In the genomic region with DNA sequence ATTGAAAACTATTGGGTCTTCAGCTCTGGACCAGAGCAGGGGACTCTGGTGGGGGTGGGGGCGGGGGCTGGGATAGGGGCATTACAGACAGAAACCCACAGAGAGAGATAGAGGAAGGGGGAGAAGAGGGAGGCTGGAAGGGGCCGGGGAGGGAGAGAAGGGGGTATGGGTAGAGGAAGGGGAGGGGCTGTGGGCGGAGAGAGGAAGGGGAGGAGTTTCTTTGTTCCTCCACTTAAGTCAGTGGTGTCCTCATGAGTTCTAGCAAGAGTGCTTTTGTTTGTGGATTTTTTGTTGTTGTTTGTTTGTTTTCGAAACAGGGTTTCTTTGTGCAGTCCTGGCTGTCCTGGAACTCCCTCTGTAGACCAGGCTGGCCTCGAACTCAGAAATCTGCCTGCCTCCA, we compare ENCODE assay signal across 8 mouse cellular contexts. TPM values are rescaled to one million over a fixed set of nuclear protein-coding genes. Genes with fewer than 3 reads are reported as not detected.
DNase-seq lines count a peak whose midpoint lies in the region; ATAC-seq and TF ChIP-seq lines count a peak whose summit lies in the region.

No protein-coding gene starts in this region.

- no peaks in the 10 kb centered on the region; the same call in 1 of the 2 replicates for H3K4me1 ChIP-seq in heart, embryonic 12.5 days (replicated peaks)
- H3K4me1 ChIP-seq in embryonic facial prominence, embryonic 11.5 days (ENCODE audit: control insufficient read depth, insufficient read depth, low read length) = 0 out of 2 replicates have a peak, but pooled peaks cover 2% of the 10 kb centered on the region
- H3K4me1 ChIP-seq in limb, embryonic 10.5 days = peaks cover 44% of the 10 kb centered on the region
- H3K4me1 ChIP-seq in midbrain, embryonic 15.5 days = no peaks in the 10 kb centered on the region

- peak overlapping the region; percentile 43 for H3K4me3 ChIP-seq in heart, embryonic 12.5 days
- no peak overlapping the region for H3K4me3 ChIP-seq in embryonic facial prominence, embryonic 11.5 days (ENCODE audit: low read depth, low read length)
- peak overlapping the region; percentile 43 for H3K4me3 ChIP-seq in limb, embryonic 10.5 days
- H3K4me3 ChIP-seq in midbrain, embryonic 15.5 days = 0 out of 2 replicates have a peak overlapping the region, but pooled peaks have one; percentile 5
- no peak overlapping the region for H3K4me3 ChIP-seq in layer of hippocampus, adult 2 months

- H3K36me3 ChIP-seq in heart, embryonic 12.5 days = no peaks in the 10 kb centered on the region
- H3K36me3 ChIP-seq in embryonic facial prominence, embryonic 11.5 days (replicated peaks; ENCODE audit: control insufficient read depth, insufficient read depth, low read depth, low read length) = no peaks in the 10 kb centered on the region
- no peaks in the 10 kb centered on the region for H3K36me3 ChIP-seq in limb, embryonic 10.5 days
- H3K36me3 ChIP-seq in midbrain, embryonic 15.5 days (replicated peaks) = no peaks in the 10 kb centered on the region

- H3K9me3 ChIP-seq in heart, embryonic 12.5 days (replicated peaks) = 0 out of 2 replicates have a peak, but pooled peaks cover 4% of the 10 kb centered on the region
- no peaks in the 10 kb centered on the region for H3K9me3 ChIP-seq in embryonic facial prominence, embryonic 11.5 days (replicated peaks; ENCODE audit: control insufficient read depth, low read length)
- no peaks in the 10 kb centered on the region for H3K9me3 ChIP-seq in limb, embryonic 10.5 days (replicated peaks)
- H3K9me3 ChIP-seq in midbrain, embryonic 15.5 days = no peaks in the 10 kb centered on the region

- H3K9ac ChIP-seq in heart, embryonic 12.5 days = peak overlapping the region; percentile 59; the same call in 1 of the 2 replicates
- peak overlapping the region; percentile 34; the same call in 1 of the 2 replicates for H3K9ac ChIP-seq in embryonic facial prominence, embryonic 11.5 days (replicated peaks; ENCODE audit: low read length)
- H3K9ac ChIP-seq in midbrain, embryonic 15.5 days = no peak overlapping the region

- intact Hi-C loops in left cerebral cortex, postnatal 14 days (cut with DNase I) = no loop called here

- H3K4me2 ChIP-seq in heart, embryonic 12.5 days = peak overlapping the region; percentile 73
- H3K4me2 ChIP-seq in embryonic facial prominence, embryonic 11.5 days (ENCODE audit: low read depth, low read length) = peak overlapping the region; percentile 10; the same call in 1 of the 2 replicates
- H3K4me2 ChIP-seq in midbrain, embryonic 15.5 days = peak overlapping the region; percentile 25

- 0 out of 2 replicates have a peak, but pooled peaks have one; percentile 55 for ATAC-seq in heart, embryonic 12.5 days (ENCODE audit: insufficient number of reproducible peaks, low FRiP score)
- 0 out of 2 replicates have a peak, but pooled peaks have one; percentile 34 for ATAC-seq in embryonic facial prominence, embryonic 11.5 days (replicated peaks; ENCODE audit: insufficient number of reproducible peaks, low FRiP score, low TSS enrichment, low read depth)
- ATAC-seq in midbrain, embryonic 15.5 days (replicated peaks) = no peak

- no peak for TF ChIP-seq CTCF in layer of hippocampus, adult 2 months (conservative IDR thresholded peaks at IDR 0.05)

- H3K27me3 ChIP-seq in heart, embryonic 12.5 days (replicated peaks) = peaks cover 6% of the 10 kb centered on the region; the same call in 1 of the 2 replicates
- no peaks in the 10 kb centered on the region for H3K27me3 ChIP-seq in embryonic facial prominence, embryonic 11.5 days (ENCODE audit: control insufficient read depth, insufficient read depth, low read length)
- H3K27me3 ChIP-seq in limb, embryonic 10.5 days (ENCODE audit: low read depth, poor library complexity, severe bottlenecking) = peaks cover 4% of the 10 kb centered on the region; the same call in 1 of the 2 replicates
- no peaks in the 10 kb centered on the region for H3K27me3 ChIP-seq in midbrain, embryonic 15.5 days (replicated peaks)

- 38% methylated on average over 5 of the region's 5 CpGs for WGBS in heart, embryonic 12.5 days
- WGBS in embryonic facial prominence, embryonic 11.5 days = 58% methylated on average over 5 of the region's 5 CpGs
- 53% methylated on average over 5 of the region's 5 CpGs for WGBS in limb, embryonic 10.5 days
- 50% methylated on average over 5 of the region's 5 CpGs for WGBS in midbrain, embryonic 15.5 days

- DNase-seq in heart, adult 8-10 months (ENCODE audit: low spot score) = no peak
- DNase-seq in embryonic facial prominence, embryonic 11.5 days (ENCODE audit: low spot score) = peak; percentile 63
- DNase-seq in limb, embryonic 10.5 days (ENCODE audit: low spot score) = no peak
- DNase-seq in left cerebral cortex, postnatal 14 days (ENCODE audit: low spot score in 2 of 2) = no peak
- no peak for DNase-seq in layer of hippocampus, adult 2 months (ENCODE audit: low spot score in 2 of 2)
- DNase-seq in left cerebral cortex, adult 18-20 months (ENCODE audit: low spot score in 2 of 2) = no peak

- no peak overlapping the region for H3K27ac ChIP-seq in heart, embryonic 12.5 days (ENCODE audit: poor library complexity, severe bottlenecking)
- H3K27ac ChIP-seq in embryonic facial prominence, embryonic 11.5 days (replicated peaks; ENCODE audit: low read depth, low read length) = no peak overlapping the region
- peak overlapping the region; percentile 80 for H3K27ac ChIP-seq in limb, embryonic 10.5 days
- no peak overlapping the region for H3K27ac ChIP-seq in midbrain, embryonic 15.5 days
- H3K27ac ChIP-seq in layer of hippocampus, adult 2 months = no peak overlapping the region

RNA-seq across cellular contexts. Expression of a gene that starts 35.1 kb away (rescaled TPM):
- not detected in 2 replicates for polyA plus RNA-seq in heart, embryonic 12.5 days (2016; fragmentation: Nextera tagmentation; extraction: Ambion mirVana)
- total RNA-seq in heart, adult 8-10 months (2022) = not detected
- polyA plus RNA-seq in embryonic facial prominence, embryonic 11.5 days (2014; fragmentation: Nextera tagmentation; extraction: Ambion mirVana) = 0.33 TPM in 1 of 2 replicates, not detected in the other
- polyA plus RNA-seq in limb, embryonic 10.5 days (2016; fragmentation: Nextera tagmentation; extraction: Ambion mirVana) = not detected in 2 replicates
- polyA plus RNA-seq in midbrain, embryonic 15.5 days (2015; fragmentation: Nextera tagmentation; extraction: Ambion mirVana) = not detected in 2 replicates
- 1 to 10 TPM; 1.1 to 1.9 TPM for total RNA-seq in left cerebral cortex, postnatal 14 days (2021)
- total RNA-seq in layer of hippocampus, adult 2 months (2021) = under 1 TPM; 0.92 to 0.98 TPM
- total RNA-seq in left cerebral cortex, adult 18-20 months (2021) = not detected

Comparison
In these comparisons a context has a peak if more than half of its experiments do, and no peak if none do; other contexts are left out.
1. H3K4me2 ChIP-seq: peak in every context shown above with its lines; median percentile 73 in heart, embryonic 12.5 days; 25 in midbrain, embryonic 15.5 days; 10 in embryonic facial prominence, embryonic 11.5 days.
2. H3K4me3 ChIP-seq: peak in heart, embryonic 12.5 days (single experiment), limb, embryonic 10.5 days (single experiment) and midbrain, embryonic 15.5 days (single experiment); none in embryonic facial prominence, embryonic 11.5 days (single experiment) and layer of hippocampus, adult 2 months (single experiment).